Comparison of ENCODE assay signal across 9 mouse cellular contexts in the genomic region with DNA sequence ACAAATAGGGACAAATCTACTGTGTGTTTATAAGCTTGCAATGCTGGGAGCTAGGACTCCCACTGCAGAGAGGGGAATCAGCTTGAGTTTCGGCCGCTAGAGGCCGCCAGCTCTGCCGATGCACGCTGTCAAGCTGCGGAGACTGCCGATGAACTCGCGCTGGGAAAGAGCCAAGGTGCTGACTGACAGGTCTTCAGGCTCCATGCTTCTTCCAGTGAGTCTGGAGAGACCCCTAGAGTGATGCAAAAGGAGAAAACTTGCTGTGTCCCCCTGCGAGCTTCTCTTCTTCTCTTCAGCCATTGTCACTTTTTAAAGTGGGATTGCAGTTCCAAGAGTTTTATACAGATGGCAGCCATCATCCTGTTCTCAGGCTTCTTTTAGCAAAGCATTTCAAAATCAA. TPM values are rescaled to one million over a fixed set of nuclear protein-coding genes. Genes with fewer than 3 reads are reported as not detected.
A peak's percentile ranks its signal among the peaks of the same experiment; 100 is the strongest.
DNase-seq lines count a peak whose midpoint lies in the region; ATAC-seq and TF ChIP-seq lines count a peak whose summit lies in the region.
"Had no signal": no experiment of that assay in that cellular context is flagged by ENCODE, and none has a peak within 500 bp of the region (broad histone marks: within the 10 kb centered on the region; RNA-seq: fewer than 3 reads in every experiment).

No protein-coding gene starts in this region.

- peaks cover 8% of the 10 kb centered on the region for H3K36me3 ChIP-seq in hindbrain, embryonic 11.5 days (ENCODE audit: control insufficient read depth, insufficient read depth, low read length)
- H3K36me3 ChIP-seq in lung, embryonic 16.5 days (ENCODE audit: control insufficient read depth, insufficient read depth, low read length): peaks cover 14% of the 10 kb centered on the region

- no peak overlapping the region for H3K4me2 ChIP-seq in hindbrain, embryonic 11.5 days (replicated peaks; ENCODE audit: low read depth, low read length)
- H3K4me2 ChIP-seq in lung, embryonic 16.5 days (ENCODE audit: low read depth, low read length): peak overlapping the region; percentile 54

- in situ Hi-C loops in Patski (cut with MboI; ENCODE audit: low pct_unique_long_range_greater_than_20kb): no loop called here

- peak; percentile 73 for TF ChIP-seq CTCF in Patski (IDR thresholded peaks at IDR 0.05)

- no peak for DNase-seq in Patski (ENCODE audit: low read depth, low spot score)
- peak; percentile 91 for DNase-seq in cerebellum, postnatal 10 days
- DNase-seq in frontal cortex, postnatal 10 days (ENCODE audit: low spot score in 2 of 2): peak; percentile 29 to 68
- DNase-seq in hindbrain, embryonic 11.5 days (ENCODE audit: low spot score): peak; percentile 83
- DNase-seq in layer of hippocampus, adult 9-11 months: peak; percentile 56
- peak; percentile 51 for DNase-seq in ovary, postnatal 14 days (ENCODE audit: low spot score)
- DNase-seq in thymus, postnatal 14 days: peak; percentile 75

- H3K9ac ChIP-seq in hindbrain, embryonic 11.5 days (ENCODE audit: low read depth, low read length): no peak overlapping the region
- no peak overlapping the region for H3K9ac ChIP-seq in lung, embryonic 16.5 days (ENCODE audit: low read length)

- no peak overlapping the region for H3K4me3 ChIP-seq in hindbrain, embryonic 11.5 days (ENCODE audit: low read depth, low read length)
- peak overlapping the region; percentile 28 for H3K4me3 ChIP-seq in lung, embryonic 16.5 days (ENCODE audit: low read length)
- H3K4me3 ChIP-seq: myocyte had no signal

- ATAC-seq in Patski: peak; percentile 73
- ATAC-seq in hindbrain, embryonic 11.5 days (ENCODE audit: low FRiP score): no peak
- peak; percentile 88 for ATAC-seq in lung, embryonic 16.5 days (ENCODE audit: low read depth)

- no peaks in the 10 kb centered on the region for H3K9me3 ChIP-seq in hindbrain, embryonic 11.5 days (ENCODE audit: control insufficient read depth, low read length)
- H3K9me3 ChIP-seq in lung, embryonic 16.5 days (ENCODE audit: control insufficient read depth, low read length): no peaks in the 10 kb centered on the region

- H3K27ac ChIP-seq in hindbrain, embryonic 11.5 days (ENCODE audit: low read depth, low read length): no peak overlapping the region
- H3K27ac ChIP-seq in lung, embryonic 16.5 days (ENCODE audit: low read length): no peak overlapping the region

- POLR2A ChIA-PET in Patski (lab: Charles Lee): no interaction called here

- WGBS in hindbrain, embryonic 11.5 days: 3% methylated on average over 10 of the region's 10 CpGs
- WGBS in lung, embryonic 16.5 days: under 1% methylated on average over 10 of the region's 10 CpGs

- CTCF ChIA-PET in Patski (lab: Charles Lee): interaction anchor here (0.8 to 1.5 kb wide), 6 partner anchors 12 to 109 kb away, joined by 3 to 7 read pairs (median 3); no protein-coding TSS in a partner anchor

- H3K4me1 ChIP-seq in hindbrain, embryonic 11.5 days (replicated peaks; ENCODE audit: control insufficient read depth, insufficient read depth, low read length): no peaks in the 10 kb centered on the region
- no peaks in the 10 kb centered on the region for H3K4me1 ChIP-seq in lung, embryonic 16.5 days (replicated peaks; ENCODE audit: control insufficient read depth, insufficient read depth, low read length)

- no peaks in the 10 kb centered on the region for H3K27me3 ChIP-seq in Patski
- H3K27me3 ChIP-seq in hindbrain, embryonic 11.5 days (ENCODE audit: control insufficient read depth, insufficient read depth, low read length): no peaks in the 10 kb centered on the region
- no peaks in the 10 kb centered on the region for H3K27me3 ChIP-seq in lung, embryonic 16.5 days (ENCODE audit: control insufficient read depth, insufficient read depth, low read depth, low read length)

RNA-seq across cellular contexts. Expression of gene Mybl2, which starts 6.4 kb away (rescaled TPM):
- polyA plus RNA-seq in Patski (2021): 11.1 TPM
- polyA plus RNA-seq in hindbrain, embryonic 11.5 days (2014; fragmentation: Nextera tagmentation; extraction: Ambion mirVana): 17.7 and 19.8 TPM in 2 replicates
- 23.4 and 25.6 TPM in 2 replicates for polyA plus RNA-seq in lung, embryonic 16.5 days (2015; fragmentation: Nextera tagmentation; extraction: Ambion mirVana)

RNA-seq across cellular contexts. Expression of gene Ift52, which starts 31.0 kb away (rescaled TPM):
- 62.9 TPM for polyA plus RNA-seq in Patski (2021)
- 59.7 and 63.6 TPM in 2 replicates for polyA plus RNA-seq in hindbrain, embryonic 11.5 days (2014; fragmentation: Nextera tagmentation; extraction: Ambion mirVana)
- polyA plus RNA-seq in lung, embryonic 16.5 days (2015; fragmentation: Nextera tagmentation; extraction: Ambion mirVana): 49.8 and 50.6 TPM in 2 replicates

RNA-seq across cellular contexts. Expression of gene Gtsf1l, which starts 39.5 kb away (rescaled TPM):
- polyA plus RNA-seq in Patski (2021): not detected
- 0.25 and 0.28 TPM in 2 replicates for polyA plus RNA-seq in hindbrain, embryonic 11.5 days (2014; fragmentation: Nextera tagmentation; extraction: Ambion mirVana)
- polyA plus RNA-seq in lung, embryonic 16.5 days (2015; fragmentation: Nextera tagmentation; extraction: Ambion mirVana): 0.19 TPM in 1 of 2 replicates, not detected in the other
- polyA plus RNA-seq: myocyte had no signal
